Mouse (Mus musculus) frontal cortex, postnatal 14 days (tissue): Measurements from ENCODE around the gene Psmd14.

Experiments used
- DNase-seq, 2 experiments: peaks; one replicate each; pipeline ENCODE4 v3.0.0; 2022; ENCODE audit warnings: low spot score in 2 of 2

Gene Psmd14

GRCm38 (mm10) chr2:61813106-61813505 lies 101.6 kb downstream of the Psmd14 start:
- DNase-seq, result peak in 1 of 2 experiments; percentile 12

- no peak for DNase-seq
These were observed 102.0 kb downstream of the Psmd14 start for GRCm38 (mm10) chr2:61813521-61813920.

- peak in 1 of 2 experiments; percentile 36 for DNase-seq
These were observed 103.3 kb downstream of the Psmd14 start for GRCm38 (mm10) chr2:61814548-61815473.

GRCm38 (mm10) chr2:61815583-61816313 lies 104.3 kb downstream of the Psmd14 start:
- DNase-seq, result peak in 1 of 2 experiments; percentile 41

- no peak for DNase-seq
These were observed 106.7 kb downstream of the Psmd14 start for GRCm38 (mm10) chr2:61818197-61818596.

- DNase-seq, result no peak
These were observed 108.7 kb downstream of the Psmd14 start for GRCm38 (mm10) chr2:61820203-61820602.

GRCm38 (mm10) chr2:61823426-61824140 lies 112.1 kb downstream of the Psmd14 start:
- no peak for DNase-seq

GRCm38 (mm10) chr2:61837243-61837806 lies 125.8 kb downstream of the Psmd14 start:
- DNase-seq, result no peak
